Mouse (Mus musculus) granulocyte monocyte progenitor cell, adult 5-6 weeks (primary cell): ENCODE results near the gene Erbb3. TPM values are rescaled to one million over a fixed set of nuclear protein-coding genes. Genes with fewer than 3 reads are reported as not detected.
A peak's percentile ranks its signal among the peaks of the same experiment; 100 is the strongest.

Experiments
- ATAC-seq: replicated peaks from 2 replicates; pipeline ENCODE4 v1.8.0; 2016; ENCODE audit warnings: mild to moderate bottlenecking, moderate TSS enrichment, inconsistent platforms; ENCODE audit not compliant: poor library complexity, severe bottlenecking
- total RNA-seq, 2 experiments: library from RNA; stranded (forward) in 1 of 2; stranded (reverse) in 1 of 2; fragments of 200-712, 200-1000 nt in 1 of 2; fragments of >200 nt in 1 of 2; fragmentation: Nextera tagmentation in 1 of 2; gene quantifications; 2 replicates each; pipeline ENCODE4 v1.2.3; 2014 to 2017

Gene Erbb3
- total RNA-seq, 2 experiments from 2014 or later = 1.4 to 1.7 TPM

DNA sequence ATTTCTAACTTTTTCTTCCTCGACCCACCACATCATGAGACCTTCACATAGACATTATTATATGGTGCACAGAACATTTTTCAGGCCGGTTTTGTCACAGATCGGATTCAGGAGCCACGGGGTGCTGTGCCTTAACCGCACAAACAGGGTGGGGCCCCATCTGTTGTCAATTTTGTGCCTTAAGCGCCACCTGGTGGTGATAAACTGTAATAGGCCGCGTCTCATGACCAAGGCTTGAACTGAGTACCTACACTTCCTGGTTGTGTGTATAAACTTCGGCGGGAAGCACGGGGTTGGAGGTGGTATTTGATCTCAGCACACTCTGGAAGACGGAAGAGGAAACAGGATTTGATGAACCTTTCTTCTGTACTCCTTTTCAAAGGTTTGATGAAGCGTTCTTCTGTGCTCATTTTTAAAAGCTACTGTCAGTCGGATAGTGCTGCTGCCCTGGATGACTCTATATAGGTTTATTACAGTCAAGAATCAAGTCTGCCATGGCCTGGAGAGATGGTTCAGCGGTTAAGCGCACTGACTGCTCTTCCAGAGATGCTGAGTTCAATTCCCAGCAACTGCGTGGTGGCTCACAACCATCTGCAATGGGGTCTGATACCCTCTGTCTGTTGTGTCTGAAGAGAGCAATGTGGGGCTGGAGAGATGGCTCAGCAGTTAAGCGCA is 53.0 kb downstream of the Erbb3 start:
- peak; percentile 95 for ATAC-seq

DNA sequence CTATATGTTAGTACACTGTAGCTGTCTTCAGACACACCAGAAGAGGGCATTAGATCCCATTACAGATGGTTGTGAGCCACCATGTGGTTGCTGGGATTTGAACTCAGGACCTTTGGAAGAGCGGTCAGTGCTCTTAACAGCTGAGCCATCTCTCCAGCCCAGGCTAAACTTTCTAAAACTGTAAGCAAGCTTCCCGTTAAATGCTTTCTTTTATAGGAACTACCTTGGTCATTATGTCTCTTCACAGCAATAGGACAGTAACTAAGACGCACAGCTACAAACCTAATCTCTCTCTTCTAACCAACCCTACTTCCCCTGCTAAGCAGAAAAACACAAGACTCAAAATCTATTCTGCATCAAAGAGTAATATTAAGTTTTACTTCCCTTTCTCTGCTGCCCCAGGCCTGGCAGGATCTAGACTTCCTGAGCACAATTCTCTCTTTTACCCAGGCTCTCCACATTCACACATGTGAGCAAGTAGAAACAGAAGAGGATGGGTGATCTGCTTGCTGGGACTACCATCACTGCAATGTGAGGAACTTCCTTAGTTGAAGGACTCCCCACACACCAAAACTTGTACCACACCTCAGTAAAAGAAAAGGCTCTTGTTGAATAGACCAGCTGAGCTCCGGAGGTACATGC is 53.7 kb downstream of the Erbb3 start:
- ATAC-seq = peak; percentile 83

DNA sequence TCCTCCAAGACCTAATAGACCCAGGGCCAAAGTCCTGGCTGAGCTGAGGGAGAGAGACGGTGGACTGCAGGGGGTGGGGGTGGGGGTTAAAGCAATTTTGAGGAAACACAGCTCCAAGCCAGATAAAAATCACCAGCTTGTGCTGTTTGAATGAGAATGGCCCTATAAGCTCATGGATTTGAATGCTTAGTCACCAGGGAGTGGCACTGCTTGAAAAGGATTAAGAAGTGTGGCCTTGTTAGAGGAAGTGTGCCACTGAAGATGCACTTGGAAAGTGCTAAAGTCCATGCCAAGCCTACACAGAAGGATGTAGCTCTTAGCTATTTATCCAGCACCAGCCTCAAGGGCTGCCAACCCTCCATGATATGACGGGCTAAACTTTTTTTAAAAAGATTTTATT is 54.2 kb downstream of the Erbb3 start:
- no peak for ATAC-seq

DNA sequence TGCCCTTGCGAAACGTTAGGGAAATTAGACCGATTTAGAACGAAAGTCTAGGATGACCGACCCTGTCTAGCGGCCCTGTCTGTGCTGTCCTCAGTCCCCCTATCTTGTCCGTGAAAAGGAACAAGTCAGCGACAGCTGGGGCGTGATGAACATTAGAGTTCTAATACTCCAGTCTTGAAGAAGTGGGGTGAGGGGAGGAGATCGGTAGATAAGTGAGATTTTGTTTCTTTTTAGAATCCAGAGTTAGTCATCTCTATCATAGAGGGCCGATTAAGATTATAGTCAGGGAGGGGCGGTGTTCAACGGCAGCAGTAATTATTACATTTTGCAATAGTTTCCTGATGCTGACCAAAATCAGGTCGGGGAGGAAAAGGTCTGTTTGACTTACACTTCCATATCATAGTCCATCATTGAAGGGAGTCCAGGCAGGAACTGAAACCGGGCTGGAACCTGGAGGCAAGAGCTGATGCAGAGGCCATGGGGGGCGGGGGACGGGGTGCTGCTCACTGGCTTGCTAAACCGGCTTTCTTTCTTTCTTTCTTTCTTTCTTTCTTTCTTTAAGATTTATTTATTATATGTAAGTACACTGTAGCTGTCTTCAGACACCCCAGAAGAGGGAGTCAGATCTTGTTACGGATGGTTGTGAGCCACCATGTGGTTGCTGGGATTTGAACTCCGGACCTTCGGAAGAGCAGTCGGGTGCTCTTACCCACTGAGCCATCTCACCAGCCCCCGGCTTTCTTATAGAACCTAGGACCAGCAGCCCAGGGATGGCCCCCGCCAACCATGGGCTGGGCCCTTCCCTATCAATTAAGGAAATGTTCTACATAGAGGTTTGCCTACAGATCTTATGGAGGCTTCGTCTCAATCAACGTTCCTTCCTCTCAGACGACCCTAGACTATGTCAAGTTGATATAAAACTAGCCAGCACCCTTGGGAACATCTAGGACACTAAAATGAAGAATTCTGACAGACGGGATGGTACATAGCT is 62.8 kb downstream of the Erbb3 start:
- ATAC-seq = peak; percentile 39

DNA sequence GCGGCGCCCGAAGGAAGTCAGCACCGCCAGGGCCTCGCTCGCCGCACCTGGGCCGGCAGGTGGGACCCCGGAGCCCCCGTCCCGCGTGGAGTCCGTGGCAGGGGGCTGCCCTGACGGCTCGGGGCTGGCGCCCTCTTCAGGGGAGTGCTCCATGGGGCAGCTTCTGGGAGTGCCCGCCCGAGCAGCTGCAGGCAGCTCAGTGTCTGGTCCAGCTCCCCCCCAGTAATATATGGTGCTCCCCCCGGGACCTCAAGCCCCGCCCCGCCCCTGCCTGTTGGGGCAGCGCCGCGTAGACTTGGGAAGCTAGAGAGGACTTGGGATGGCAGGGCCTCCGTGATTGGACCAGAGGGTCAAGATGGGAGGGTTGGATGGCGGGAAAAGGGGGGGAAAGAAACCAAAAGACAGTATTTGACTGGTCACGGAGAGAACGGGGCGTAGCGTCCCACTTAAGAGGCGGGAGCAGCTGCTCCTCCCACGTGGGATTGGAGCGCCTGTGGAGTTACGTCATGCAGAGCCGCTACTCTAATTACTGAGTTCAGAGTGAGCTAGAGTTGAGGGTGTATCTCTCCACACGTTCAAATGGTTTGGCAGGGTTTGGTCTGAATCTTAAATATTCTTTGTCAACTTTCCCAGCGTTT is 63.7 kb downstream of the Erbb3 start, which contains the start of gene Esyt1:
Gene Esyt1 (minus strand): TSS at position 201 of the 638 bp plus-strand sequence.
- ATAC-seq = peak; percentile 81

DNA sequence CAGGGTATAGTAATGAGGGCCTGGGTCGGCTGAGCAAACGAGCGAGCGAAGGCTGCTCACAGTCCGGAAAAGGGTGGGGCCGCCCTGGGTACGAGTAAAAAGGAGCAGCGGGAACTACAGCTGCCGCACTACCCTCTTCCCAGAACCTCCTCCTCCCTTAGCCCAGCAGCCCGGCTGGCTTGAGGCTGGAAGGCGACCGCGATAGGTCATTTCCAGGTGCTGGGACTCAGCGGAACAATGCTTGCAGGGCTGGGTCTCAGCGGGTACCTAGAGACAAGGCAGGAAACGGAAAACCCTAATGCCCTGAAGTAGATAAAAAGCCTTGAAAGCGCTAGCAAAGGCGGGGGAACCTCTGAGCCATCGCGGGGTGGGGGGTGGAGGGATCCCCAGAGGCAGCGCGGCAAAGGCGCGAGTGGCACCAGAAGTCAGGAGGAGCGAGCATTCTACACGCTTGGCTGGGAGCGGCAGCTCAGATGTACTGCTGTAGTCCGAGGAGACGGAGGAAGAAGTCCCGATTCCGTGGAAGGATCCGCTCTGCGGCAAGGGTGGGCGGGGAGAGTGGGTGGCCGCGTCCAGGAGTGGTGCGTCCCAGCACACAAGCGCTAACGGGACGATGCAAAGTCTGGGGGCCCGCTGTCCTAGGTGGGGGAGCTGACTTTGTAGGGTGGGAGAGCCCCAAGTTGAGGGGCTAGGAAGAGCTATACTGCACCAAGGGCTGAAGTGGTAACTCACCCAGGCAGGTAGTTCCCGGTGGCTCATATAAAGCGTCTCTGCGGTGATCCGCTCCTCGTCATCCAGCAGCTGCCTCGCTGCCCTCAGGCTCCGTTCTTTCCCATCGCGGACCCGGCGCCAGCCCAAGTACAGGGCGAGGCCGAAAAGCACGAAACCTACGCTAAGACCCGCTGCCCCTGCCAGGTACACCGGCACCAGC is 64.5 kb downstream of the Erbb3 start:
- ATAC-seq = peak; percentile 13

DNA sequence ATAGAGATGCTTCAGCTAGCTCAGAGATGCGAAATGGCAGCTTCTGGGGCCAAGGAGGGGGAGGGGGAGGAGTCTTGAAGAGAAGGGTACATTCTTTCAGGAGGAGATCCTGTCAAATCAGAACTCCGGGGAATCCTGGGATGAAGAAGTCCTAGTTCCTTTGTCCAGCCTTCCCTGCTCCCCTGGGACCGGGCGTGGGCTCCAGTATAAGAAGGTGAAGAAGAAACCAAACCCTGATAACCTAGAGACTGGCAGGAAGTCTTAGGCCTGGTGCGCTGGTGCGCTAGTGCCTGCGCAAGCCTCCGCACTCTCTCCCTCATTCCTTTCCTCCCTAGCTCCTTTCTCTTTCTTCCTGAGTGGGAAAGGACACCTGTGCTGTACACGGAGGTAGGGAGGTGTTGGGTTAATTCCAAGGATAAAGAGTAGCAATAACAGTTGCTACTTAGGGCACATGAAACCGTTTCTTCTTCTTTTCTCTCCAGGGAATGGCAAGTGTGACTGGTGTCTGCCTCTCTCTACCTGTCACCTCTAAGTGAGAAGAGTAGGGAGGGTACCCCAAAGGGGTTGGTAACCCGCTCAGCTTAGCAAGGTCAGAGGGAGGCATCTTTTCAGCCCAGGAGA is 65.2 kb downstream of the Erbb3 start:
- ATAC-seq = no peak

DNA sequence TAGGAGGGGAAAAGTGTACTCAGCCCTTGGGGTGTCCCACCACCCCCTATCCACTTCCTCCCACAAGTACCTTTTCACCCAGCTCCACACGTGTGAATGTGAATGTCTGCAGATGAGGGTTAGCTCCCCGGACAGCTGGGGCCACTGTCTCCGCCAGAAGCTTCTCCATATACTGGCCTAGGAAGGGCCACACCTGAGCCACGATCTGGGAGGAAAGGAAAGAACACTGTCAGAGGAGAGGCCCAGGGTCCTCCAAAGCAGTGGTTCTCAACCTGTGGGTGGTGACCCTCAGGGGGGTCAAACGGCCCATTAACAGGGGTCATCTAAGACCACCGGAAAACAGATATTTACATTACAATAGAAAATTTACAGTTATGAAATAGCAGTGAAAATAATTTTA is 67.1 kb downstream of the Erbb3 start:
- ATAC-seq = no peak

DNA sequence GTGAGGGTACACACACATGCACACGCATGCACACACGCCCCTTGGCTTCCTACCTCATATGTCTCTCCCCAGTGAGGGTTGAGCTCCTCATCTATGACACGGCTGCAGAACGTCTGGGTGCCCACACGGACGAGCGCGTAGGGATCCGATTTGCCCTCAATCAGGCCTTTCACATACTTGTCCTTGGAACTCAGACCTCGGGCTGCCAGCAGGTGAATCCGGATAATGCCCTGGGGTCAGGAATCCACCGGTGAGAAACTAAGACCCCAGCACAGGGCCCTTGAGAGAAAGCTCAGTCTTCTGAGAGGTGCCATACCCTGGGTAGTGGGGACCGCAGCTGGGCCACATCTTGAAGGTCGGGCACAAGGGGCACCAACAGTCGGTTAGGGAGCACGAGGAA is 68.9 kb downstream of the Erbb3 start:
- ATAC-seq = no peak

DNA sequence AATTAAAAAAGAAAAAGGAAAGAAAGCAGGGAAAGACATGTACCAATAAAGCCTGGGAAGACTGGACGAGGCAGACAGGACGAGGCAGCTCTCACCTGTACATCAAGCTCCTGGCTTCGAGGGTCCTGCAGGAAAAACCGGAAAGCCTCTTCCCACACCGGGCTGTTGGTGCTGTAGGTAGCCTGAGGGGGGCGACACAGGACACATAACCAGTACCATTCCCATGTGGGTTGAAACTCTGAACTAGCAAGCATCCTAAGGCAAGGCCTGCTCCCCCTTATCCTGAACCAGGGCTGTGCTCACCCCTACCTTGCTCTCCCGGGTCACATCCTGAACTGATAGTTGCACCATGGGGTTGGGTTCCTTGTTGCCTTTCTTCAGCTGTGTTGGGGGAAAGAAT is 70.6 kb downstream of the Erbb3 start:
- ATAC-seq = peak; percentile 67

Other genes with a start within 250 kb of the Erbb3 start
- 20.8 and 28.4 TPM in 2 replicates for gene Coq10a, start 220.7 kb downstream of the Erbb3 start, total RNA-seq (2014; fragmentation: Nextera tagmentation)
- 6.8 and 7.9 TPM in 2 replicates for gene Coq10a, start 220.7 kb downstream of the Erbb3 start, total RNA-seq (2017)
- gene Ankrd52, start 212.5 kb downstream of the Erbb3 start, total RNA-seq (2014; fragmentation: Nextera tagmentation) = 58.1 and 60.1 TPM in 2 replicates
- gene Ankrd52, start 212.5 kb downstream of the Erbb3 start, total RNA-seq (2017) = 9.1 and 11.3 TPM in 2 replicates
- not detected in 2 replicates for gene Slc39a5, start 188.4 kb downstream of the Erbb3 start, total RNA-seq (2014; fragmentation: Nextera tagmentation)
- gene Slc39a5, start 188.4 kb downstream of the Erbb3 start, total RNA-seq (2017) = not detected in 2 replicates
- 80.4 and 115 TPM in 2 replicates for gene Nabp2, start 178.2 kb downstream of the Erbb3 start, total RNA-seq (2014; fragmentation: Nextera tagmentation)
- 58.6 and 60.5 TPM in 2 replicates for gene Nabp2, start 178.2 kb downstream of the Erbb3 start, total RNA-seq (2017)
- 15.7 and 29.1 TPM in 2 replicates for gene Rnf41, start 178.0 kb downstream of the Erbb3 start, total RNA-seq (2014; fragmentation: Nextera tagmentation)
- gene Rnf41, start 178.0 kb downstream of the Erbb3 start, total RNA-seq (2017) = 16.5 and 18.6 TPM in 2 replicates
- 90.4 and 113 TPM in 2 replicates for gene Smarcc2, start 130.4 kb downstream of the Erbb3 start, total RNA-seq (2014; fragmentation: Nextera tagmentation)
- gene Smarcc2, start 130.4 kb downstream of the Erbb3 start, total RNA-seq (2017) = 56.4 and 56.9 TPM in 2 replicates
- gene Myl6, start 95.5 kb downstream of the Erbb3 start, total RNA-seq (2014; fragmentation: Nextera tagmentation) = 1,019 and 1,105 TPM in 2 replicates
- 1,278 and 1,308 TPM in 2 replicates for gene Myl6, start 95.5 kb downstream of the Erbb3 start, total RNA-seq (2017)
- 10.7 and 13.7 TPM in 2 replicates for gene Myl6b, start 91.0 kb downstream of the Erbb3 start, total RNA-seq (2014; fragmentation: Nextera tagmentation)
- 1.2 and 1.7 TPM in 2 replicates for gene Myl6b, start 91.0 kb downstream of the Erbb3 start, total RNA-seq (2017)
- gene Esyt1, start 63.8 kb downstream of the Erbb3 start, total RNA-seq (2014; fragmentation: Nextera tagmentation) = 89.1 and 90.5 TPM in 2 replicates
- 78.8 and 97.6 TPM in 2 replicates for gene Esyt1, start 63.8 kb downstream of the Erbb3 start, total RNA-seq (2017)
- 8.8 and 9.7 TPM in 2 replicates for gene Zc3h10, start 41.9 kb downstream of the Erbb3 start, total RNA-seq (2014; fragmentation: Nextera tagmentation)
- 12.5 and 13.6 TPM in 2 replicates for gene Zc3h10, start 41.9 kb downstream of the Erbb3 start, total RNA-seq (2017)
- 6,066 and 6,315 TPM in 2 replicates for gene Rpl41, start 40.3 kb downstream of the Erbb3 start, total RNA-seq (2014; fragmentation: Nextera tagmentation)
- 3,608 and 4,444 TPM in 2 replicates for gene Rpl41, start 40.3 kb downstream of the Erbb3 start, total RNA-seq (2017)
- 404 and 410 TPM in 2 replicates for gene Pa2g4, start 23.7 kb downstream of the Erbb3 start, total RNA-seq (2014; fragmentation: Nextera tagmentation)
- 414 and 442 TPM in 2 replicates for gene Pa2g4, start 23.7 kb downstream of the Erbb3 start, total RNA-seq (2017)
- gene Rps26, start 37.1 kb upstream of the Erbb3 start, total RNA-seq (2014; fragmentation: Nextera tagmentation) = 2,754 and 2,968 TPM in 2 replicates
- gene Rps26, start 37.1 kb upstream of the Erbb3 start, total RNA-seq (2017) = 1,150 and 1,165 TPM in 2 replicates
- gene Ikzf4, start 56.3 kb upstream of the Erbb3 start, total RNA-seq (2014; fragmentation: Nextera tagmentation) = 0.62 TPM in 1 of 2 replicates, not detected in the other
- not detected in 2 replicates for gene Ikzf4, start 56.3 kb upstream of the Erbb3 start, total RNA-seq (2017)
- gene Suox, start 84.4 kb upstream of the Erbb3 start, total RNA-seq (2014; fragmentation: Nextera tagmentation) = 3.5 and 4.1 TPM in 2 replicates
- gene Suox, start 84.4 kb upstream of the Erbb3 start, total RNA-seq (2017) = 5.9 and 8.1 TPM in 2 replicates
- gene Rab5b, start 106.6 kb upstream of the Erbb3 start, total RNA-seq (2014; fragmentation: Nextera tagmentation) = 43.7 and 43.8 TPM in 2 replicates
- gene Rab5b, start 106.6 kb upstream of the Erbb3 start, total RNA-seq (2017) = 45.7 and 58.0 TPM in 2 replicates
- 0.28 and 2.6 TPM in 2 replicates for gene Pmel, start 114.5 kb upstream of the Erbb3 start, total RNA-seq (2014; fragmentation: Nextera tagmentation)
- gene Pmel, start 114.5 kb upstream of the Erbb3 start, total RNA-seq (2017) = 0.52 and 1.6 TPM in 2 replicates
- 101 and 134 TPM in 2 replicates for gene Cdk2, start 115.4 kb upstream of the Erbb3 start, total RNA-seq (2014; fragmentation: Nextera tagmentation)
- 60.3 and 73.1 TPM in 2 replicates for gene Cdk2, start 115.4 kb upstream of the Erbb3 start, total RNA-seq (2017)
- 13.2 and 15.8 TPM in 2 replicates for gene Dgka, start 155.2 kb upstream of the Erbb3 start, total RNA-seq (2014; fragmentation: Nextera tagmentation)
- 9.4 and 12.0 TPM in 2 replicates for gene Dgka, start 155.2 kb upstream of the Erbb3 start, total RNA-seq (2017)
- 43.5 and 52.0 TPM in 2 replicates for gene Pym1, start 158.2 kb upstream of the Erbb3 start, total RNA-seq (2014; fragmentation: Nextera tagmentation)
- gene Pym1, start 158.2 kb upstream of the Erbb3 start, total RNA-seq (2017) = 47.6 and 82.5 TPM in 2 replicates
- gene Mmp19, start 201.3 kb upstream of the Erbb3 start, total RNA-seq (2014; fragmentation: Nextera tagmentation) = 6.9 and 8.3 TPM in 2 replicates
- gene Mmp19, start 201.3 kb upstream of the Erbb3 start, total RNA-seq (2017) = 14.9 and 15.6 TPM in 2 replicates
- gene Dnajc14, start 214.4 kb upstream of the Erbb3 start, total RNA-seq (2014; fragmentation: Nextera tagmentation) = 16.5 and 17.5 TPM in 2 replicates
- 23.8 and 30.7 TPM in 2 replicates for gene Dnajc14, start 214.4 kb upstream of the Erbb3 start, total RNA-seq (2017)
- 10.8 and 14.4 TPM in 2 replicates for gene Tmem198b, start 214.7 kb upstream of the Erbb3 start, total RNA-seq (2014; fragmentation: Nextera tagmentation)
- 3.4 and 3.6 TPM in 2 replicates for gene Tmem198b, start 214.7 kb upstream of the Erbb3 start, total RNA-seq (2017)
- 184 and 236 TPM in 2 replicates for gene Sarnp, start 227.7 kb upstream of the Erbb3 start, total RNA-seq (2014; fragmentation: Nextera tagmentation)
- 265 and 272 TPM in 2 replicates for gene Sarnp, start 227.7 kb upstream of the Erbb3 start, total RNA-seq (2017)
- 33.9 and 84.1 TPM in 2 replicates for gene Ormdl2, start 232.0 kb upstream of the Erbb3 start, total RNA-seq (2014; fragmentation: Nextera tagmentation)
- 82.4 and 147 TPM in 2 replicates for gene Ormdl2, start 232.0 kb upstream of the Erbb3 start, total RNA-seq (2017)